Mouse (Mus musculus): ENCODE results near the gene Eftud2.

GRCm38 (mm10) chr11:102884616-102885219 is 3.9 kb upstream of the Eftud2 start, which contains the start of gene Fam187a:
- no peak for TF ChIP-seq CTCF (IDR thresholded peaks at IDR 0.05; ENCODE audit: borderline replicate concordance, insufficient read depth, low read depth, low read length)
- TF ChIP-seq POLR2A (IDR thresholded peaks at IDR 0.05; ENCODE audit: borderline replicate concordance, insufficient read depth, low read length): no peak
